Mouse (Mus musculus): ENCODE results near the gene 2010003K11Rik.

The 2010003K11Rik gene

DNA sequence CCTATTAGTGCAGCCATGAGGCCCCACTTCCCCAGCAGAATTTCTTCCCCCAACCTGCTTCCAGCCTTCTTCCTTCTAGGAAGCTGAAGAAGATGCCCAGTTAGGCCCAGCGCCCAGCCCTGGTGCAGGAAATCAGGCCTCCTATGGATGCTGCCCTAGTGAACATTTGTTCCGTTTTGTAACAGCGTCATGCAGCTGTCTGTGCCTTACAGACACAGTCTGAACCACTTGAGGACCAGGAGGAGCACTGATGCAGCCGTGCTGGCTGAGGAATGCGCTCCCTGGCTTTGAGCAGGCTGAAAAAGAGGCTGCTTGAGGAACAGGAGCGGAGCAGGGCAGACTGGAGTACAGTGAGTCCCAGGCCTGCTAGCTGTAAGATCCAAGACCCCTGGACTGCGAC is 3.7 kb downstream of the 2010003K11Rik start:
- Histone ChIP-seq H3K9me3 (ENCODE audit: low read length) (no peaks in the 10 kb centered on the region), H3K4me3 (replicated peaks; ENCODE audit: low read length) (no peak overlapping the region), H3K4me1 (replicated peaks; ENCODE audit: low read depth, low read length) (peaks cover 9% of the 10 kb centered on the region), H3K27me3 (ENCODE audit: insufficient read depth, low read length) (peaks cover 10% of the 10 kb centered on the region), H3K36me3 (ENCODE audit: insufficient read depth, low read length) (no peaks in the 10 kb centered on the region)
- no peak for TF ChIP-seq NANOG (IDR thresholded peaks at IDR 0.05; ENCODE audit: borderline replicate concordance, low read length)
- no peak for TF ChIP-seq POU5F1 (IDR thresholded peaks at IDR 0.05; ENCODE audit: borderline replicate concordance, low read length)
- no peak for TF ChIP-seq CTCF (conservative IDR thresholded peaks at IDR 0.05; ENCODE audit: low read length)

DNA sequence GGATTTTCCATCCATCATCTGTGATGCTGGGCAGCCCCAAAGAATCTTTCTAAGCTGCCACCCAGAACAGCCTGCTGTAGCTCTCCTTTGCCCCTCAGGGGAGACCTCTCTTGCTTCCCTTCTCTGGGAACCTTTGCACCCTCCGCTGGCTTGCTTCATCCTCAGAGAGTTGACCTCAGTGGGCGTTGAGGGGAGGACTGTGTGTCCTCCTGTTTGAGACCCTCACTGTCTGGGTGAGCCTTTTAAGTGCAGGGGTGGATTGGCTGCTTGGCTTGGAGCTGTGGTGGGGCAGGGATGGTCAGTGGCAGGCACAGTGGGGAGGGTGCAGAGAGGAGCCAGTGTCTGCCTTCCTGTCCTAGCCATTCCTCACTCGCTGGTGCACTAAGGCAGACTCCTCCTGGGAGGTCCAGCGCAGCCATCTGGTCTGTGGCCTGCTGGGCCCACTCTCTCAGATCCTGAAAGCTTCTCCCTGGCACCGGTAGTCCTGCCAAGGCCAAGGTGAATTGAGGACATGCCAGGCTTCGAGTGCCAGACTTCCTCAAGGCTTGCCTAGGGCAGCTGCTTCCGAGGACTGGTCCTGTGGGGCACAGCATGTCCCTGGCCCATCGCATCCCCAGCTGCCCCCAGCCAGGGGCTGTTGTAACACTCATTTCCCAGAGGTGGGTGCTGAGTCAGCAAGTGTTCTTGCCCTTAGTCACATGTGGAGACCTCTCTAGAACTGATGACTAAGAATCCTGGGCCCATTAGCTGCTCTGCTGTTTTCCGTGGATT is 5.7 kb downstream of the 2010003K11Rik start:
- Histone ChIP-seq H3K4me3 (replicated peaks; ENCODE audit: low read length) (no peak overlapping the region), H3K36me3 (ENCODE audit: insufficient read depth, low read length) (no peaks in the 10 kb centered on the region), H3K9me3 (ENCODE audit: low read length) (no peaks in the 10 kb centered on the region), H3K27me3 (ENCODE audit: insufficient read depth, low read length) (peaks cover 13% of the 10 kb centered on the region), H3K4me1 (replicated peaks; ENCODE audit: low read depth, low read length) (peaks cover 2% of the 10 kb centered on the region)
- no peak for TF ChIP-seq POU5F1 (IDR thresholded peaks at IDR 0.05; ENCODE audit: borderline replicate concordance, low read length)
- no peak for TF ChIP-seq NANOG (IDR thresholded peaks at IDR 0.05; ENCODE audit: borderline replicate concordance, low read length)
- TF ChIP-seq CTCF (conservative IDR thresholded peaks at IDR 0.05; ENCODE audit: low read length), result no peak

DNA sequence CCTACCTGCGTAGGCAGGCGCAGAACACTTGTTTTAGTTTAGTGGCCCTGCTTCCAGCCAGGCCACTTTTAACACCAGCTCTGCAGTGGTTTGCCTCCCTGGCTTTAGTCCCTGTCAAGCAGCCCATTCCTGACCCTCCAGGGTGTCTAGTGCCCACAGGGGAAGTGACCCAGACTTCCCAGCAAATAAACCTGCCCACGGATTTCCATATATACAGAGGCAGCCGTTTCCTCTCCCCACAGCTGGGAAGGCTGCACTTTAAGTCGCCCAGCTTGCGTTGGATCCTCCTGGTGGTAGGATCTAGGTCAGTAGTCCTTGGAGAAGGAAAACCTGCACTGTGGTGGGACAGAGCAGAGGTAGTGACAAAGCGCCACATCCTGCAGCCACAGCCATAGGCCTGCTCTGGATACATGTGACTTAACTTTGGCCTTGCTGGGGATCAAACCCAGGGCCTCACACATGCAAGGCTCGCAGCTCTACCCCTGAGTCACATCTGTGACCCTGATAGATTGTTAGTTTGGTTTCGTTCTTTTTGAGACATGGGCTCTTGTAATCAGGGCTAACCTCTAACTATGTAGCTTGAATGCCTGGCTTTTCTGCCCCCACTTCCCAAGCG is 7.2 kb downstream of the 2010003K11Rik start:
- Histone ChIP-seq H3K27me3 (ENCODE audit: insufficient read depth, low read length) (peaks cover 13% of the 10 kb centered on the region), H3K4me3 (replicated peaks; ENCODE audit: low read length) (no peak overlapping the region)
- TF ChIP-seq POU5F1 (IDR thresholded peaks at IDR 0.05; ENCODE audit: borderline replicate concordance, low read length) (no peak), CTCF (conservative IDR thresholded peaks at IDR 0.05; ENCODE audit: low read length) (no peak), NANOG (IDR thresholded peaks at IDR 0.05; ENCODE audit: borderline replicate concordance, low read length) (no peak)

DNA sequence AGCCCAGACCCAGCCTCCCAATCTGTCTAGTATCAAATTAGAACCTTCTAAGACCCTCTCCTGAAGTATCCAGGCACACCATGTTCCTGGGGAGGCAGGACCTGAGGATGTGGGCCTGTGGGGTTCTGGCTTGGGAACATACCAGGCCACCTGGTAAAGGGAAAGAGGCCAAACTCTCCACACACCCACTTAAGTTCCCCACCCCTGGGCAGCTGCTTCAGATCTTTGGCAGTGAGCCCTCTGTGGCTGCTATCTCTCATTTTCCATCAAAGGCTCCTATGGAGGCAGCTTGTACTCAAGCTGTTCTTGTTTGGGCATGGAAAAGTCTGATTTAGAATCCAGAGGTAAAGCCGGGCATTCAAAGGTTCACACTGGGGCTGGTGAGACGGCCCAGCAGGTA is 10.5 kb downstream of the 2010003K11Rik start:
- H3K27me3 ChIP-seq (ENCODE audit: insufficient read depth, low read length), result peaks cover 3% of the 10 kb centered on the region; the same call in 1 of the 2 replicates
- peaks cover 5% of the 10 kb centered on the region for H3K4me1 ChIP-seq (replicated peaks; ENCODE audit: low read depth, low read length)
- TF ChIP-seq POU5F1 (IDR thresholded peaks at IDR 0.05; ENCODE audit: borderline replicate concordance, low read length), result no peak
- TF ChIP-seq CTCF (conservative IDR thresholded peaks at IDR 0.05; ENCODE audit: low read length), result no peak
- no peak for TF ChIP-seq NANOG (IDR thresholded peaks at IDR 0.05; ENCODE audit: borderline replicate concordance, low read length)
- H3K9me3 ChIP-seq (ENCODE audit: low read length), result no peaks in the 10 kb centered on the region
- no peak overlapping the region for H3K4me3 ChIP-seq (replicated peaks; ENCODE audit: low read length)
- H3K36me3 ChIP-seq (ENCODE audit: insufficient read depth, low read length), result no peaks in the 10 kb centered on the region

More for the DNA sequence above, 7.2 kb downstream of the 2010003K11Rik start:
- Histone ChIP-seq H3K4me1 (replicated peaks; ENCODE audit: low read depth, low read length) (peaks cover under 1% of the 10 kb centered on the region; the same call in 1 of the 2 replicates), H3K36me3 (ENCODE audit: insufficient read depth, low read length) (no peaks in the 10 kb centered on the region), H3K9me3 (ENCODE audit: low read length) (no peaks in the 10 kb centered on the region)

DNA sequence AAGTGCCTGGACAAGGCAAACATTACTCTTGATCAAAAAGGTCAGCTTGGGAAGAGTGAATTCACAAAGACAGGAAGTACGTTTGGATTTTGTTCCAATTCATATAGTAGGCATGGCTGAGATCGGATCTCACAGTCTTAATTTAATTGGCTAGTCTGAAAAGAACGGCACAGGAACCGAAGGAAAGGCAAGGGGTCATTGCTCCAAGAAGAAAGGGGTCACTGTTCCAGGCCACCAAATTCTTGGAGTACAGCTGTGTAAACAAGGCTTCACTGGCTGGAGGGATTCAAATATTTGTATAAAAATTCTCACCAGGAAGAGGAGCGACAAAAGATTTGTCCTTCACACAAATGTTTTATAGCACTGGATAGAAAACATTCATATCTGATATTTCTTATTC is 13.4 kb downstream of the 2010003K11Rik start:
- Histone ChIP-seq H3K9me3 (ENCODE audit: low read length) (no peaks in the 10 kb centered on the region), H3K27me3 (ENCODE audit: insufficient read depth, low read length) (peaks cover 11% of the 10 kb centered on the region), H3K36me3 (ENCODE audit: insufficient read depth, low read length) (no peaks in the 10 kb centered on the region), H3K4me3 (replicated peaks; ENCODE audit: low read length) (no peak overlapping the region), H3K4me1 (replicated peaks; ENCODE audit: low read depth, low read length) (peaks cover 5% of the 10 kb centered on the region; the same call in 1 of the 2 replicates)
- TF ChIP-seq NANOG (IDR thresholded peaks at IDR 0.05; ENCODE audit: borderline replicate concordance, low read length), result no peak
- no peak for TF ChIP-seq CTCF (conservative IDR thresholded peaks at IDR 0.05; ENCODE audit: low read length)

DNA sequence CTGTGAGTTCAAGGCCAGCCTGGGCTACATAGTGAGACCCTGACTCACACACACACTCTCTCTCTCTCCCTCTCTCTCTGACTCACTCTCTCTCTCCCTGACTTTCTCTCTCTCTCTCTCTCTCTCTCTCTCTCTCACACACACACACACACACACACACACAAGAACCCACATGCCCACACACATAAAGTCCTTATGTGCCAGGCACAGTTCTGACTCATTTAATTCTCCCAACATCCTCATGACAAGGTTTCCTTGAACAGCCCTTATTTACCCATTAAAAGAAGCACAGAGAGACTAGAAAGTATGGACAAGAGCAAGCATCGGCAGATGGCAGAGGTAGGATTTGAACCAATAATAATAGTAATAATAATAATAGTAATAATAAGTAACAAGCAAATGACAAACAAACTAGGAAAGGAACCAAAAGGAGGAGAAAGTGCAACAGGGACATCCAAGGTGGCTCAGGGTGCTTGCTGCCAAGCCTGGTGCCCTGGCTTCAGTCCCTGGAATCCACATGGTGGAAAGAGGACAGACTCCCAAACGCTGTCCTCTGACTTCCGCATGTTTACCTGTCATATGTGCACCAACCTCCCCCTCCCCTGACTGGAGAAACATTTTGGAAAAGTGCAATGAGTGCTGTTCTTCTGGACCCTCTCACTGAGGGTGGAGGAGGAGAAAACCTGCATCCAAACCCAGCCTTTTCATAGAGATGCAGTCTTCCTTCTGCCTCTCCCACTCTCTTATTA is 16.1 kb downstream of the 2010003K11Rik start:
- Histone ChIP-seq H3K4me3 (replicated peaks; ENCODE audit: low read length) (no peak overlapping the region), H3K9me3 (ENCODE audit: low read length) (no peaks in the 10 kb centered on the region), H3K36me3 (ENCODE audit: insufficient read depth, low read length) (no peaks in the 10 kb centered on the region), H3K4me1 (replicated peaks; ENCODE audit: low read depth, low read length) (peaks cover 11% of the 10 kb centered on the region), H3K27me3 (ENCODE audit: insufficient read depth, low read length) (peaks cover 23% of the 10 kb centered on the region)
- TF ChIP-seq CTCF (conservative IDR thresholded peaks at IDR 0.05; ENCODE audit: low read length), result no peak
- TF ChIP-seq POU5F1 (IDR thresholded peaks at IDR 0.05; ENCODE audit: borderline replicate concordance, low read length), result no peak
- TF ChIP-seq NANOG (IDR thresholded peaks at IDR 0.05; ENCODE audit: borderline replicate concordance, low read length), result no peak

DNA sequence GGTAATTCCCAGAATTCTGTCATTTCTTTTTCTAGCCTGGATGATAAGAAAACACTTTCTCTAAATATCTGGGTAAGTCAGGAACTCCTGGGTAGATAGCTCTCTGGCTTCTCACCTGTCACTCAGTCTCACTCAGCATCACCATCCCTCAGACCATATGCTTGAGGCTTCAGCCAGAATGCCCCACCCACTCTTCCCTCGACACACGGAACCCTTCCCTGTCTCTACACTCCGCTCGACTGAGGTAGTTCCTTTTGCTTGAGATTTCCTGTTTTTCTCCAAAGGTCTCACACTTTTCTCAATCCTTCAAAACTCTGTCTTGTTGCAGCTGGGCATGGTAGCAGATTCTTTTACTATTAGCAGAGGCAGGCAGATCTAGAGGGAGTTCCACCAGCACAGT is 17.1 kb downstream of the 2010003K11Rik start:
- Histone ChIP-seq H3K27me3 (ENCODE audit: insufficient read depth, low read length) (peaks cover 32% of the 10 kb centered on the region), H3K36me3 (ENCODE audit: insufficient read depth, low read length) (no peaks in the 10 kb centered on the region), H3K4me1 (replicated peaks; ENCODE audit: low read depth, low read length) (peaks cover 14% of the 10 kb centered on the region), H3K4me3 (replicated peaks; ENCODE audit: low read length) (no peak overlapping the region), H3K9me3 (ENCODE audit: low read length) (no peaks in the 10 kb centered on the region)
- TF ChIP-seq POU5F1 (IDR thresholded peaks at IDR 0.05; ENCODE audit: borderline replicate concordance, low read length), result no peak
- no peak for TF ChIP-seq NANOG (IDR thresholded peaks at IDR 0.05; ENCODE audit: borderline replicate concordance, low read length)
- no peak for TF ChIP-seq CTCF (conservative IDR thresholded peaks at IDR 0.05; ENCODE audit: low read length)

DNA sequence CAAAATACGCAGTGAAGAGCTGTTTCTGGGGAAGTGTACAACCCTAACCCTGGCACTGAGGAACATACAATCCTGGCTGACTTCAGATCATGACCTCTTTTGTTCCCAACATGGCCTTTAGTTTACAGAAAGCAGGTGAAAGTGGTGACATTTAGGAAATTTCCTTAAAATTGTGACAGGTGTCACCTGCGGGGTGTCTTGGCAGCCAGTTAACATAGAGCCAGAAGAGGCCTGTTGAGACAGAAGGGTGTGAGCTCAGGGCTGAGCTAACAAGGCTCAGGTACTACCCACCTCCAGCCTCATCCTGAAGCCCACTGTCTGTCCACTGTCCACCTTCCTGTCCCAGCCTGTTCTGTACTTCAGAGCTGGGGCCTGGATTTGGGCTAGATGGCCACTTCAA is 18.3 kb downstream of the 2010003K11Rik start:
- Histone ChIP-seq H3K9me3 (ENCODE audit: low read length) (no peaks in the 10 kb centered on the region), H3K4me3 (replicated peaks; ENCODE audit: low read length) (no peak overlapping the region), H3K4me1 (replicated peaks; ENCODE audit: low read depth, low read length) (peaks cover 13% of the 10 kb centered on the region), H3K27me3 (ENCODE audit: insufficient read depth, low read length) (peaks cover 45% of the 10 kb centered on the region), H3K36me3 (ENCODE audit: insufficient read depth, low read length) (no peaks in the 10 kb centered on the region)
- TF ChIP-seq POU5F1 (IDR thresholded peaks at IDR 0.05; ENCODE audit: borderline replicate concordance, low read length) (no peak), NANOG (IDR thresholded peaks at IDR 0.05; ENCODE audit: borderline replicate concordance, low read length) (no peak), CTCF (conservative IDR thresholded peaks at IDR 0.05; ENCODE audit: low read length) (no peak)

Data from E14TG2a.4 (cell line).